Mouse (Mus musculus): ENCODE results near the gene Gtf2i. TPM values are rescaled to one million over a fixed set of nuclear protein-coding genes. Genes with fewer than 3 reads are reported as not detected.
"Not testable (repeated sequence)": the region's sequence is repeated elsewhere in the genome, so short reads cannot be mapped to it uniquely, and the experiment has no call there.

The Gtf2i gene
- polyA plus RNA-seq, 1 experiment from 2014 or later: 220 TPM

- H3K9me3 ChIP-seq: no peaks in the 10 kb centered on the region
These were observed 26.8 kb upstream of the Gtf2i start for GRCm38 (mm10) chr5:134341321-134341720.

GRCm38 (mm10) chr5:134340101-134340522, 25.6 kb upstream of the Gtf2i start:
- Histone ChIP-seq H3K36me3 (no peaks in the 10 kb centered on the region), H3K4me2 (replicated peaks) (no peak overlapping the region), H3K9me3 (no peaks in the 10 kb centered on the region), H3K27me3 (no peaks in the 10 kb centered on the region), H3K4me3 (no peak overlapping the region), H3K4me1 (no peaks in the 10 kb centered on the region), H3K27ac (replicated peaks) (no peak overlapping the region), H3K9ac (replicated peaks) (no peak overlapping the region)
- WGBS: 12% methylated on average over 6 of the region's 6 CpGs
- ATAC-seq (ENCODE audit: low FRiP score, low read depth): no peak

More at GRCm38 (mm10) chr5:134341321-134341720, 26.8 kb upstream of the Gtf2i start:
- H3K4me2 ChIP-seq (replicated peaks): no peak overlapping the region
- ATAC-seq (ENCODE audit: low FRiP score, low read depth): no peak
- no peaks in the 10 kb centered on the region for H3K4me1 ChIP-seq
- H3K9ac ChIP-seq (replicated peaks): no peak overlapping the region
- 68% methylated on average over 10 of the region's 10 CpGs for WGBS
- no peaks in the 10 kb centered on the region for H3K27me3 ChIP-seq
- no peaks in the 10 kb centered on the region for H3K36me3 ChIP-seq
- H3K27ac ChIP-seq (replicated peaks): no peak overlapping the region
- no peak overlapping the region for H3K4me3 ChIP-seq

- not testable (repeated sequence) for H3K4me2 ChIP-seq (replicated peaks); H3K27ac ChIP-seq (replicated peaks); H3K9me3 ChIP-seq; H3K36me3 ChIP-seq; H3K4me3 ChIP-seq; ATAC-seq (ENCODE audit: low FRiP score, low read depth); H3K27me3 ChIP-seq; H3K4me1 ChIP-seq; H3K9ac ChIP-seq (replicated peaks)
- 64% methylated on average over 2 of the region's 2 CpGs for WGBS
These were observed 22.5 kb upstream of the Gtf2i start for GRCm38 (mm10) chr5:134337012-134337411.

GRCm38 (mm10) chr5:134332743-134333142, 18.2 kb upstream of the Gtf2i start:
- Histone ChIP-seq H3K27ac (replicated peaks) (no peak overlapping the region), H3K4me1 (peaks cover 2% of the 10 kb centered on the region; the same call in 1 of the 2 replicates)
- no peak for ATAC-seq (ENCODE audit: low FRiP score, low read depth)

GRCm38 (mm10) chr5:134330082-134330481, 15.5 kb upstream of the Gtf2i start:
- Histone ChIP-seq H3K4me3 (no peak overlapping the region), H3K27me3 (no peaks in the 10 kb centered on the region), H3K4me2 (replicated peaks) (no peak overlapping the region), H3K9me3 (no peaks in the 10 kb centered on the region), H3K36me3 (no peaks in the 10 kb centered on the region), H3K27ac (replicated peaks) (no peak overlapping the region), H3K9ac (replicated peaks) (no peak overlapping the region), H3K4me1 (peaks cover 2% of the 10 kb centered on the region; the same call in 1 of the 2 replicates)
- 86% methylated on average over 2 of the region's 2 CpGs for WGBS
- ATAC-seq (ENCODE audit: low FRiP score, low read depth): no peak

More at GRCm38 (mm10) chr5:134332743-134333142, 18.2 kb upstream of the Gtf2i start:
- no peak overlapping the region for H3K4me2 ChIP-seq (replicated peaks)
- H3K9me3 ChIP-seq: no peaks in the 10 kb centered on the region
- H3K4me3 ChIP-seq: no peak overlapping the region
- 25% methylated on average over 8 of the region's 8 CpGs for WGBS
- H3K36me3 ChIP-seq: no peaks in the 10 kb centered on the region
- H3K9ac ChIP-seq (replicated peaks): no peak overlapping the region
- H3K27me3 ChIP-seq: no peaks in the 10 kb centered on the region

GRCm38 (mm10) chr5:134329311-134329710, 14.8 kb upstream of the Gtf2i start:
- Histone ChIP-seq H3K4me2 (replicated peaks) (no peak overlapping the region), H3K9me3 (no peaks in the 10 kb centered on the region), H3K9ac (replicated peaks) (no peak overlapping the region), H3K4me1 (peaks cover 2% of the 10 kb centered on the region; the same call in 1 of the 2 replicates), H3K27ac (replicated peaks) (no peak overlapping the region), H3K36me3 (no peaks in the 10 kb centered on the region), H3K27me3 (no peaks in the 10 kb centered on the region), H3K4me3 (no peak overlapping the region)
- no peak for ATAC-seq (ENCODE audit: low FRiP score, low read depth)
- WGBS: 41% methylated on average over 4 of the region's 4 CpGs

- H3K36me3 ChIP-seq: no peaks in the 10 kb centered on the region
- no peak overlapping the region for H3K4me2 ChIP-seq (replicated peaks)
- H3K27ac ChIP-seq (replicated peaks): no peak overlapping the region
- H3K4me3 ChIP-seq: no peak overlapping the region
- no peak overlapping the region for H3K9ac ChIP-seq (replicated peaks)
- ATAC-seq (ENCODE audit: low FRiP score, low read depth): no peak
- no peaks in the 10 kb centered on the region for H3K9me3 ChIP-seq
- peaks cover 2% of the 10 kb centered on the region; the same call in 1 of the 2 replicates for H3K4me1 ChIP-seq
- 91% methylated on average over 6 of the region's 6 CpGs for WGBS
- H3K27me3 ChIP-seq: no peaks in the 10 kb centered on the region
These were observed 14.0 kb upstream of the Gtf2i start for GRCm38 (mm10) chr5:134328482-134329001.

- no peaks in the 10 kb centered on the region for H3K27me3 ChIP-seq
- no peaks in the 10 kb centered on the region for H3K9me3 ChIP-seq
- peaks cover 2% of the 10 kb centered on the region; the same call in 1 of the 2 replicates for H3K4me1 ChIP-seq
- H3K9ac ChIP-seq (replicated peaks): no peak overlapping the region
- H3K4me2 ChIP-seq (replicated peaks): no peak overlapping the region
- H3K27ac ChIP-seq (replicated peaks): 0 out of 2 replicates have a peak overlapping the region, but pooled peaks have one; percentile 15
- no peak overlapping the region for H3K4me3 ChIP-seq
- 80% methylated on average over 13 of the region's 13 CpGs for WGBS
- ATAC-seq (ENCODE audit: low FRiP score, low read depth): no peak
- no peaks in the 10 kb centered on the region for H3K36me3 ChIP-seq
These were observed 11.5 kb upstream of the Gtf2i start for GRCm38 (mm10) chr5:134325856-134326566.

- Histone ChIP-seq H3K4me1 (no peaks in the 10 kb centered on the region), H3K27ac (replicated peaks) (no peak overlapping the region)
- ATAC-seq (ENCODE audit: low FRiP score, low read depth): no peak
These were observed 9.3 kb upstream of the Gtf2i start for GRCm38 (mm10) chr5:134323869-134324268.

GRCm38 (mm10) chr5:134323311-134323710, 8.8 kb upstream of the Gtf2i start:
- H3K4me1 ChIP-seq: no peaks in the 10 kb centered on the region
- no peak for ATAC-seq (ENCODE audit: low FRiP score, low read depth)
- H3K27ac ChIP-seq (replicated peaks): no peak overlapping the region
- WGBS: 94% methylated on average over 13 of the region's 13 CpGs
- no peak overlapping the region for H3K4me2 ChIP-seq (replicated peaks)
- H3K36me3 ChIP-seq: no peaks in the 10 kb centered on the region
- H3K4me3 ChIP-seq: no peak overlapping the region
- H3K9me3 ChIP-seq: no peaks in the 10 kb centered on the region
- no peak overlapping the region for H3K9ac ChIP-seq (replicated peaks)
- H3K27me3 ChIP-seq: no peaks in the 10 kb centered on the region

More at GRCm38 (mm10) chr5:134323869-134324268, 9.3 kb upstream of the Gtf2i start:
- Histone ChIP-seq H3K4me2 (replicated peaks) (no peak overlapping the region), H3K9me3 (no peaks in the 10 kb centered on the region), H3K9ac (replicated peaks) (no peak overlapping the region), H3K27me3 (no peaks in the 10 kb centered on the region), H3K36me3 (no peaks in the 10 kb centered on the region), H3K4me3 (no peak overlapping the region)
- 46% methylated on average over 2 of the region's 2 CpGs for WGBS

GRCm38 (mm10) chr5:134322355-134322754, 7.8 kb upstream of the Gtf2i start:
- no peak overlapping the region for H3K4me3 ChIP-seq
- ATAC-seq (ENCODE audit: low FRiP score, low read depth): no peak
- WGBS: 86% methylated on average over 13 of the region's 13 CpGs
- H3K9ac ChIP-seq (replicated peaks): no peak overlapping the region
- no peaks in the 10 kb centered on the region for H3K4me1 ChIP-seq
- no peak overlapping the region for H3K27ac ChIP-seq (replicated peaks)
- no peak overlapping the region for H3K4me2 ChIP-seq (replicated peaks)
- no peaks in the 10 kb centered on the region for H3K27me3 ChIP-seq
- H3K36me3 ChIP-seq: no peaks in the 10 kb centered on the region
- no peaks in the 10 kb centered on the region for H3K9me3 ChIP-seq

- H3K4me2 ChIP-seq (replicated peaks): no peak overlapping the region
- H3K9me3 ChIP-seq: no peaks in the 10 kb centered on the region
- H3K36me3 ChIP-seq: no peaks in the 10 kb centered on the region
- no peak for ATAC-seq (ENCODE audit: low FRiP score, low read depth)
- WGBS: 80% methylated on average over 7 of the region's 7 CpGs
- peaks cover 4% of the 10 kb centered on the region for H3K4me1 ChIP-seq
- no peaks in the 10 kb centered on the region for H3K27me3 ChIP-seq
- no peak overlapping the region for H3K4me3 ChIP-seq
- H3K9ac ChIP-seq (replicated peaks): no peak overlapping the region
- no peak overlapping the region for H3K27ac ChIP-seq (replicated peaks)
These were observed 7.1 kb upstream of the Gtf2i start for GRCm38 (mm10) chr5:134321699-134322098.

Data from midbrain, embryonic 12.5 days (tissue).